Mouse (Mus musculus) ovary, postnatal 14 days (tissue): ENCODE data around the gene Uaca.
A peak's percentile ranks its signal among the peaks of the same experiment; 100 is the strongest.
"Not testable (repeated sequence)": the region's sequence is repeated elsewhere in the genome, so short reads cannot be mapped to it uniquely, and the experiment has no call there.

Experiments
- DNase-seq: peaks from one replicate; pipeline ENCODE4 v3.0.0; 2022; ENCODE audit warnings: low spot score

Uaca gene

DNA sequence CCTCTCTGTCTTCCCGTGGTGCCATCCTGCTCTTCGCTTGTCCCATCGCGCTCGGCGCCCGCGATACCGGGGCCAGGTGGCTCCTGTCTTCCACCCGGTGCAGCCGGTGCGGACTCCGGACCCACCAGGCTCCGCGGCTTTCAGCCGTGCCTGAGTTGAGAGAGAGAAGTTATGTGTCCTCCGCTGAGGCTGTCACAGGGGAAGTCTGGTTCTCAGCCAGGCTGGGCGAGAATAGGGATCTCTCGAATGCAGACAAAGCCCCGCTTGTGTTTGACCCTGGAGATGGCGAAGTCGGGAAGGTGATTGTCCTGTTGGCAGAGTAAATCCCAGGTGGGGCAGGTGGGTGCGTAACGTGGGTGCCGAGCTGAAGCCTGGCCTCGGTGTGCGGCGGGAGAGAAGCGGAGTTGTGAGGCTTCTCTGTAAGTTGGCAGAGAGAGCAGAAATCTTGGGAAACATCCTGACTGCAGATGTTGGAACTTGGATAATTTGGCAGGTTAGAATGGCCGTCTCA lies 554 bp downstream of the Uaca start:
- DNase-seq = peak; percentile 35

DNA sequence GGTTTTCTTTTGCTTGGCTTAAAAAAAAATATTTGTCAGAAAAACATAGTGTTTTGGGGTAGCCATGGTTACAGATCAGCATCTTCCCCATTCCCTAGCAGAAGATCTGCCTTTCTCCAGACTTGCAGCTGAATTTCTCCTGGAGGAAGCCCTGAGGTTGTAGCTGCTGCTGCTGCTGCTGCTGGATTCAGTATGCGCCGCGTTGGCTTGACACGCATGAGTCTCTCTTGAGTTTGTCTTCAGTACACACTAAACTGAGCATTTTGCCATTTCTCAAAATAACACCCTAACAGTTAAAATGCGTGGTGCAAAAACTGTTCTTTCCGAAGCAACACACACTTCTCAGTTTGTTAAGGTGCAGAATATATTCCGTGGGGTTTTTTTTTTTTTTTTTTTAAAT lies 1.7 kb downstream of the Uaca start:
- DNase-seq = no peak

DNA sequence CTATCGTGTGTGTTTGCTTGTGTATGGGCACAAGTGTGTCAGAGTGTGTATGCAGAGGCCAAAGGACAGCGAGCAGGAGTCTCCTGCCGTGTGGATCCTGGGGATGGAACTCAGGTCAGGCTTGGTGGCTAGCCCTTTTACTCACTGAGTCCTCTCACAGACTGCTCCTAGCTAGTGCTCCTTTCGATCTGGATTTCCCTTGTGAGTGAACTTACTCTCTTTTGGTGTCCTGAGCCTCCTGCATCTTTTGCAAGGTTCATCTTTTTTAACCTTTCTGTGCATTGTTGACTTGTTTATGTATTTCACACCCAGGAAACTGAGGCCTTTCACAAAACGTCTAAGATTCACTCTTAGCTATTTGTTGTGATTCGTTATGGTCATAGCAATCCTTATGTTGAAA lies 2.8 kb downstream of the Uaca start:
- no peak for DNase-seq

DNA sequence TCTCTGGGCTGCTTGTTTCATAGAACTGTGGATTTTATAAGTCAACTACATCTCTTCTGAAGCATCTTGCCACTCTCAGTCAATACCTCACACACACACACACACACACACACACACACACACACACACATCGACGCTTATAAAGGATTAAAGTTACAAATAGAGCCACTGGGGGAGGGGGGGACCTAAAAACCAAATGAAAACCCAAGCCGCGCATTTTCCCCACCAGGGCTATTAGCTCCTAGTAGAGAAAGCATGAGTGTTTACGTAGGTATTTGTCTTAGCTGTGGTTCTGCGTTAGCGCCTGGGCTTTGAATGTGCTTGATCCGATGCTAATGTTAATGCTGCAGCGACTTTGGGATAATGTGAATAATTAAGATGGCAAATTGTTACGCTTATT lies 4.7 kb downstream of the Uaca start:
- no peak for DNase-seq

DNA sequence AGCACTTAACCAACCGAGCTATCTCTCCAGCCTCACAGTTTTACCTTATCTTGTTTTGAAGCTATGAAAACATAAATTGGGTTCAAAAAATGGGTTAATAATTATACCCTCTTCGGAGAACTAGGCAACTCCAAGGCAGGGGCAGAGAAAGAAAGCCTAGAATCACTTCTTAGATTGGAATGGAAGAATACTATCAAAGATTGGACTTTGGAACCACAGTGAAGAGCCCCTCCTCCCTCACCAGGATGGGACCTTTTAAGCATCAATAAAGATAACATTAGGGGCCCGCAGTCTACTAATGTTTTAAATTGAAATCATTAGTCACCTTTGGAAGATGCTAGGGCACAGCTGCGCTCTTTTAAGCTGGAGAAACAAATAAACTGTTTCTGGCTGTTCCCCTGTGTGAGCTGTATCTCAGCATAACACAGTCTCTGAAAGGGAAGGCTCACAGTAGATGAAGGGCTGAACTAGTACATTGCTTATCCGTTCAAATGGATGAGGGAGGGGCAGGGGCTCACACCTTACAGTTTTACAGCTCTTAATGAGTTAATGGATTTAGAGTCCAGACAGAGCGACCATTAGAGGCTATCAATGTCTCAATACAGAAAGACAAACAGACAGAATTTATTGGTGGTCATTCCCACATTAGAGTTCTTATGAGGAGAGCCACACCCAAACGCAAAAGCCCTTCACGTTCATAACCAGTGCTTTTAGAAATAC lies 6.5 kb downstream of the Uaca start:
- DNase-seq = no peak

DNA sequence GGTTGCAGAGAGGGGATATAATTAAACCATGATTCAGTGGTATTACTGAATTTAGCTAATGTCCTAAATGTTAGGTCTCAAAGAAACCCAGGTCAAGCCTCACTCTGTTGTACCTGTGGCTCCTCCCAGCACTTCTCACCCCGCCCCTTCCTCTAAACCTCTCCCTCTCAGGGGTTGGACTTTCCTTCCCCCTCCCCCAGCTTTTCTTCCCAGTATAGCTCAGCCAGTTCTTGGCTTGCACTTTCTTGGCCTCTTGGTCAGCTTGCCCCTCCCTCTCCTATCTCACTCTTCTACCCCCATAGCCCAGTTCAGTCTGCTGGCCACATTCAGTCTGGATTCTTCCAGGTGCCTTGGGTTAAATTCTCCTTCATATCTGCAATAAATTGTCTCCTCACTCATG lies 7.4 kb downstream of the Uaca start:
- no peak for DNase-seq

DNA sequence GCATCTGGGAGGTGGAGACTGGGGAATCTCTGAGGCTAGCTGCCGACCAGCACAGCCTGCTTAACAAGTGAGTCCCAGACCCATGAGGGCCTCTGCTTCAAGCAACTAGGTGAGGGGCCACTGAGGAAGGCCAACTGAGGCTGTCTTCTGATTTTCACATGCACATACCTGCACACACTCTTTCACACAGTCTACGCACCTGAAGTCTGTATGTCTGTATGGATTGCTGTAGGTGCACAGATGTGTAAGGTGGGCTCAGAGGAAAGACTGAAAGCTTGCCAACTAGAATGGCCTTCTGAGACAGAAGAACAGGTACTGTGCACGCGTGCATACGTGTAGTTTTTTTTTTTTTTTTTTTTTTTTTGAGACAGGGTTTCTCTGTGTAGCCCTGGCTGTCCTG lies 8.0 kb downstream of the Uaca start:
- no peak for DNase-seq

DNA sequence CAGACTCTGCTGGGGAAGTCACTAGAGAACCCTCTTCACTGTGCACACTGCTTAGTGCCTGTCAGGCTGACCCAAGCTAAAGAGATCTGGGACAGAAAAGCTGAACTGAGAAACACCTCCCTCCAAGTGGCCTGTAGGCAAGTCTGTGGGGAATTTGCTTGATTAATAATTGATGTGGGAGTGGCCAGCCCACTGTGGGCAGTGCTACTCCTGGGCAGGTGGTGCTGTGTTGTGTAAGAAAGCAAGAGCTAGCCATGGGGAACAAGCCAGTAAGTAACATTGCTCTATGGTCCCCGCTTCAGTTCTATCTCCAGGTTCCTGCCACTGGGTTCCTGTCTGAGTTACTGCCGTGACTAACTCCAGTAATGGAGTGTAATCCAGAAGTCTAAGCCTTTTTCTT lies 11.7 kb downstream of the Uaca start:
- DNase-seq = no peak

DNA sequence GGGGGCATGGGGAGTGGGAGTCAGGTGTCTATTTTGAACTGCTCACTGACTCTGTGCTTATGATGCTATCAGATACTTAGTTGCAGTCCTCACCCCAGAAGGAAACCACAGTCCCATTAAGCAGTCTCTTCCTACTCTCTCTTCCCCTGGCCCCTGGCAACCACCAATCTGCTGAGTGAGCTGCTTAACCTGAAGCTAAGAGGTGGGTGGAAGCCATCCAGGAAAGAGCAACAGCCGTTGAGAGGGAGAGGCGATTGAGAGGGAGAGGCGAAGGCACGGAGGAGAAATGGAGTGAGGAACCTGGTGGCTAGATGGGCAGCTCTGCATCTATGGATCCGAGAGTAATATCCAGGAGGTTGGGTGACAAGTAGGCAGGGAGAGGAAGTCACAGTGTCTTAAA lies 13.7 kb downstream of the Uaca start:
- no peak for DNase-seq

DNA sequence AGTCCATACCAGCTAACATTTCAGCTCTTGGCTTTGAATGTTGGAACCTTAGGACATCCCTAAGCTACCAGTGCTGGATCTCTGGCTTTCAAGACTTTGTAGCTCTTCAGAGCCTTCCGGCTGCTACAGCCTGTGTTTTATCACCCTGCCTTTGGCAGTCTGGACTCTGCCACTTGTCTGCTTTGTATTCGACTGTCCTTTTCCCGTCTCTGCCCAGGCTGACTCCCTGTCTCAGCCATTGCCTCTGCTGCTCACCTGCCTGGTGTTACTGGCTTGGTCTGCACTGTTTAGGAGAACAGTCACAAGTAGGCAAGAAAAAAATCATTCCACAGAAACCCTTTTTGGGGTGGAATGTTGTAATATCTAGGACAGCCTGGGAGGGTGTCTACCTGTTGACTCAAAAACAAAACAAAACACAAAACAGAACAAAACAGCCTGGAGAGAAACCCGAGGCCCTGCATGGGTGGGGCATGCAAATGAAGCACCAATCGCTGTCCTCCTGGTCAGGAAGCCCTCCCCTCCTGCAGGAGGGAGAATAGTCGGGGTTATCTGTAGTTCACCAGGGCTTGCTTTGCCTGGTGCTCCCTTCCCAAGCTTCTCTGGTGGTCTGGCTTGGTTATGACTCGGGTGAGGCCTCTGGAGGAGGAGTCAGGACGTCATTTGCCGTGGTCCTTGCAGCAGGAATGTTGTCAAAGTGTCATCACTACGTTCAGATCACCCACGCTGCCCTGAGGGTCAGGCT lies 19.0 kb downstream of the Uaca start:
- DNase-seq = peak; percentile 18

DNA sequence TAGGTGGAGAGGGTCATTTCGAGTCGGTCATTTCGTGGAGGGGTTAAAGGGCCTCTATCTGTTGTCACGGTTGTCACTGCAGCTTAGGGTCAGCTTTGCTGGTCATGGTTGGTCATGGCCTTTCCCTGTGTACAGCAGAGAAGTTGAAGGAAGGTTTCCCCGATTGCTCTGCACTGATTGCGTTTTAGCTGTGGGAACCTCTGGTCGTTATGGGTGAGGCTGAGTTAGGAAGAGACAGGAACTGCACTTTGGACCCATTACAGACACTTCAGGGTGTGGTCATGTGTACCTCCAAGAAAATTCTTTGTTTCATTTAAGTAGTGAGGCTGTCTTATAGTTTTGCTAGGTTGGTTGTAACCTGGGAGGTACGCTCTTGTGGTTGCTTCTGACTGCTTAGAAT lies 21.2 kb downstream of the Uaca start:
- DNase-seq = no peak

DNA sequence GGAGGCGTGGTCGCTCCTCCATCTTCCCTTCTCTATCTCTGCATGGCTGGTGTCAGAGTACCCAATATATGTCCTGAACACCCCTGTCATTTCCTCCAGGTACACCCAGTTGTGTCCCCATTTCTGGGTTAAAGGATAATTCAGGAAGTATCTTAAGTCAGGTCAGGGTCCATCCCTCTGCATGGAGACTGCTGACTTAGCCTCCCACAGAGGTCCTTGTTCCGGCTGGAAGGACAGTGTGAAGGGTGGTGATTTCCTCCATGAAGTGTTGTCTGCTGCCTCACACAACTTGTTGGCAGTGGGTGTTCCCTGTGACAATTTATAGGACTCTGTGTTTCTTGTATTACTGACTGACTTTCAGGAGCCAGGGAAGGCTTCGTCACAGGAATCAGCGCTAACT lies 23.2 kb downstream of the Uaca start:
- DNase-seq = no peak

DNA sequence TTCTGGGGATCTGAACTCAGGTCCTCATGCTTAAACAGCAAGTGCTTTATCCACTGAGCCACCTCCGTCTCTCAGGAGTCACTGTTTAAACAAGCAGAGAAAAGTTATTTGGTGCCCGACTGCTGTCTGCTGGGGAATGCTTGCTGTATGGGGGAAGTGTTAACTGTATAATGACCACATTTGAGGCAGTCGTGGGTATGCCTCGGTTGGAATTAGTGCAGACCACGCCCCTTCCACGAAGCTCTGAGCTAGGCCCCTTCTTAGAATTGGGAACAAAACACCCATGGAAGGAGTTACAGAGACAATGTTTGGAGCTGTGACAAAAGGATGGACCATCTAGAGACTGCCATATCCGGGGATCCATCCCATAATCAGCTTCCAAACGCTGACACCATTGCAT lies 24.2 kb downstream of the Uaca start:
- DNase-seq = not testable (repeated sequence)

DNA sequence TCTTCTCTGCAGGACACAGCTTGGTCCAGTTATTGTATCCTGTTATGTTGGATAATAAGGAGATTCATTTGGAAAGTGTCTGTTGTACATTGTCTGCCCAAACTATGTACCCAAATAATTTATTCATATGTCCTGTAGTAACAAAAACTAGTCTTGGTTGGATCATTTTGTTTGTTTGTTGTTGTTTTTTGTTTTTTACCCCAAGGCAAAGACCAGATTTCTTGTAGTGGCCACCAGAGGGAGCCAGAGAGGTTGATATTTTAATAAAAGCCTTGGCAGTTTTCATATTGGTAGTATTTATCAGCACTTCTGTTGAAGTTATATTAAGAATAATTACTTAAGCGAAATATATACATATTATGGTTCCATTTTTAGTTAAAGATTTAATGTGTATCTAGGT lies 25.0 kb downstream of the Uaca start:
- peak; percentile 23 for DNase-seq

DNA sequence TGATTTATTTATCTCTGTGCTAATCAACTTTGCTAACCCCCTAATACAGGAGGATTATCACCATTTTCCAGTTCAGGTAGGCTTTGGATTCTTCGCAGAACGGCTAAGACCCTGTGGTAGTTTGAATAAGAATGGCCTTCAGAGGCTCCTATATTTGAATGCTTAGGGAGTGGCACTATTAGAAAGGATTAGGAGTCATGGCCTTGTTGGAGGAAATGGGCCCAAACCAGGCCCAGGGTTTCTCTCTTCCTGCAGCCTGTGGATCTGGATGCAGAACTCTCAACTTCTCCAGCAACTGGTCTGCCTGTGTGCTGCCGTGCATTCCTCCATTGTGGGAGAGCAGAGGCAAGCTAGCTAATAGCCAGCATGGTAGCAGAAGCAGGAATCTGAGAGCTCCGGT lies 27.2 kb downstream of the Uaca start:
- no peak for DNase-seq

DNA sequence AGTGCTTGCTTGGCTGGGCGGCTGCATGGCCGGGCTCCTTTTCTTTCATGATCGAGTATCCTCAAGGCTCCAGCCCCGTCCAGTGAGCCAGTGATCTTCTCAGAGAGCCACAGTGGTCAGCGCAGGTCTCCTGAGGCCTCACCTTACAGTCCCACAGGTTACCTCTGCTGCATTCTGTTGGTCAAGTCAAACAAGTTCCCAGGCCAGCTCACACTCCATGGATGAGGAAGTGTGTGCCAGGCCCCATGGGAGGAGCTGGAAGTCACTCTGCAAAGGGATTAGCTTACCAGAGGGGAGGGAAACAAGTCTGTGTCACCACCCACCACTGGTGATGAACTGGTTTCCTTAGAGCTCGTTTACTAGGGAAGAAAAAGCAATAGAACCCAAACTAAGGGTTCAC lies 28.3 kb downstream of the Uaca start:
- no peak for DNase-seq

DNA sequence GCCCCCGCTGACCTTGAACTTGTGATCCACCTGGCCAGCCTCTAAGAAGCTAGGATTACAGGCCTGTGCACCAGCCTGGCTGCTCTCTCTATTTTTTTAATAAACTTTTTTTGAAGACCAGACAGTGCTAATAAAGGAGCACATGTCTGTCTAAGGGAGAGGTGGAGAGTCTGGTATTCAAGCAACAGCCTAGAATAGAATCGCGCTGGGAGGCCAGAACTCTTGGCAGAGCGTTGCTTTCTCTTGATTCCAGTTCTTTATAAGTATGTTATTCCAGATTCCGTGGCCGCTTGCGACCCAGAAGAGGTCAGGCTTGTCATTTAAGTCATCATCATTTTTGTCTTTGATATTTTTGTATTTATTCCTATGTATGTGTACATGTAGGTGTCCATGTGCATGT lies 31.2 kb downstream of the Uaca start:
- DNase-seq = no peak

DNA sequence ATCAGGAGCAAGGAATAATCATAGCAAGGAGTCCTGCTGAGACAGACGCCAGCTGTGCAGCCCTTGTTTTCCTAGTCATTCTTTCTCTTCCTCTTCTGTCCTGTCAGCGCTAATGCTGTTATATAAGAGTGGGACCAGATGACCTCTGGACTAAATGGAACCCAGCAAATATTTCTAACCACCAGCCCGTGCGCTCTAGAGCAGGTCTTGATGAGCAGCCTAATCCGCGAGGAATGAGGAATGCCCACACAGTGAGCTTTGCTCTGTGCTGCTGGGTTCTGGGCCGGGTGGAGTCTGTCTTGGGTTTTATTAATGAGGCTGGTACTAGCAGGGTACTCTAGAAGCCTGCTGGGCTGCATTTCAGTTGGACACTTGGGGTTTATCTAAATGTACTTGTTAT lies 32.4 kb downstream of the Uaca start:
- DNase-seq = no peak

DNA sequence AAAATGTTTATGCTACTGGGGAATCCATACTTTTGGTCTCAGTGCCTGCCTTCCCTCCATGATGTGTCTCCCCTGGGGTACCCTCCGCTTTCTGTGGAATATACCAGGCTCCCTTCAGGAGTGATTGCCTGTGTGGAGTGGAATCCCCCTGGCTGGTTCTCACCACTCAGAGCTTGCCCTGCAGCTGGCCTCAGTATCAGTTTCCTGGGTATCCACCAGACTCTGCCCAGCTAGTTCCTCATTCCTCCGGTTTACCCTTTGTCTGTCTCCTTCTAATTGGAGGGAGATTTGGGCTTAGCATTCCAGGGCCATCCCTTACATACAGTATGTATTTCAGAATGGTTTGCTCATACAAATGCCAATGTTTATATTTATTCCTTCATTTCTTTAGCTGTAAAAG lies 33.9 kb downstream of the Uaca start:
- DNase-seq = no peak

DNA sequence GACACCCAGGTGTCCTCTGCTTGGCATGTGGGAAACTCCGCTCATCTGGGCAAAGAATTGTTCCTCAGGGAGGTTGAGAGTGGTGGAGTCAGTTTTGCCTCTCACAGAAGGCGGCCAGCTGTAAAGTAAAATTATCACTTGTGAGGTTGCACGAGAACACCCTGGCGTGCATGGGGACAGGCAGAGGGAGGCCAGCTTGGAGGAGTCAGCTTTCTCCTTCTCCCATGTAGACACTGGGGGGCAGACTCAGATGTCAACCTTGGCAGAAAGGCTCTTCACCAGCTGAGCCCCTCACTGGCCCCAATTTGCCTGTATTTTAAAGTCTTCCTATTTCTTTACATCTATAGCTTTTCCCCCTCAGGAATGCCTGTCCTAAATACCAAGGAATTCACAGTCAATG lies 35.3 kb downstream of the Uaca start:
- DNase-seq = no peak

DNA sequence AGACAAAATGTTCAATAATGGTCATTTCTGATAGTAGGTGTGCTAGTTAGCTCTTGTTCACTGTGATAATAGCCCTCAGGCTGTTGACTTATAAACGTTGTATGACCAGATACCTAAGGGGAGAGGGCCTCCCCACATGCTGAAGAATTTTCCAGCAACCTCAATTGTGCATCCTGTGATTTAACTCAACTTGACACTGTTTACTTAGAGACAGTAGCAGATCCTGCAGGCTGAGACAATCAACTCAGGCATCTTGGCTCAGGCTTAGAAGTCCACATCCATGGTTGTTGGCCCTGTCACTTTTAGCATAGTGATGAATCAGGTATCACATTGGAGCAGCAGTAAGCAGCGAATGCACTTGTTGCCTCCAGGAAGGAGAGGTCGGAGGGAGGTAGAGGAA lies 35.7 kb downstream of the Uaca start:
- no peak for DNase-seq

DNA sequence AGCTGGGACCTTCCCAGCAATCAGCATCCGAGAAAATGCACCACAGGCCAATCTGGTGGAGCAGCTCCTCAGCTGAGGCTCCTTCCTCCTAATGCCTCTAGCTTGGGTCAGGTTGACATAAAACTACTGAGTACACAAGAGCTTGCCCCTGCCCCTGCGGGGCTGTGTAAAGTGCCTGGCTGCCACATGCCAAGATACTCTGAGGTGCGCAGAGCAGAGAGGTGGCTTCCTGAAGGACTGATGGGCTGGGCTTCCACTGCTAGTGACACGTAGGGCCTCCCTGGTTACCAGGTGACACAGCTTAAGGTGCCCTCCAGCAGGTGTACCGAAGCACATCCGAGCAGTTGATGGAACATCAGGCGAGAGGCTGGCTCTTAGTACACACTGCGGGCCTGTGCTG lies 37.9 kb downstream of the Uaca start:
- no peak for DNase-seq

DNA sequence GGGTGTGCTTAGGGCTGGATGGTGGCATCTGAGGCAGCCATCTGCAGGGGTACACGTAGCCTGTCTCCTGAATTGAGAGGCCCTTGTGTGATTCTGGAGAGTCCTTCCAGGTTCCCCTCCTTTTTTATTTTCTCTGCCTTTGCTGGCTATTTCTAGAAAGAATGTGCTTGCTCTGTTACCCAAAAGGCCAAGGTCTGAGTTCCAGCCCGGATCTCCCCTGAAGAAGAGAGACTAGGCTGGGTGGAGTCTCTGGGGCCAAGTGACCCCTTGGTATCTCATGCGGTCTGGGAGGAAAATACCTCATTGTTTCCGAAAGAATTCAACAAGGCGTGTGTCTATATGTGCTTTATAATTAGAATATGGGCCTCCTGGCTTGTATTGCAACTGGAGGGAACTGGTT lies 41.8 kb downstream of the Uaca start:
- no peak for DNase-seq

DNA sequence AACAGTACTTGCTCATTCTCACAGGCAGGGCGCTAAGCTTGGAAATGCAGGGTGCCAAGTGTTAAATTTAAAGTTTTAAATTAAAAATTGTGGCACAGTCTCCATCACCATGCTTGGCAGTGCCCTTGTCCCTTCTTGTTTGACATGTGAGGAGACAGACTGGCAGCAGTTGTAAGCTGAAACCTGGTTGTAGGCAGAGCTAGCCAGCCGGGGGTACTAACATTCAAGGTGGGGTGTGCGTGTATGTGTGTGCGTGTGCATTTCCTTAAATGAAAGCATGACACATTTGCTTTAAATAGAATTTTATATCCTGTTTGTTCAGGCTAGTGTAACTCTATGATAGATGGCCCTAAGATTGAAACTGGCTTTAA lies 42.7 kb downstream of the Uaca start:
- DNase-seq = no peak
